Mouse (Mus musculus): Measurements from ENCODE around the gene Trdmt1.

Trdmt1 gene

DNA sequence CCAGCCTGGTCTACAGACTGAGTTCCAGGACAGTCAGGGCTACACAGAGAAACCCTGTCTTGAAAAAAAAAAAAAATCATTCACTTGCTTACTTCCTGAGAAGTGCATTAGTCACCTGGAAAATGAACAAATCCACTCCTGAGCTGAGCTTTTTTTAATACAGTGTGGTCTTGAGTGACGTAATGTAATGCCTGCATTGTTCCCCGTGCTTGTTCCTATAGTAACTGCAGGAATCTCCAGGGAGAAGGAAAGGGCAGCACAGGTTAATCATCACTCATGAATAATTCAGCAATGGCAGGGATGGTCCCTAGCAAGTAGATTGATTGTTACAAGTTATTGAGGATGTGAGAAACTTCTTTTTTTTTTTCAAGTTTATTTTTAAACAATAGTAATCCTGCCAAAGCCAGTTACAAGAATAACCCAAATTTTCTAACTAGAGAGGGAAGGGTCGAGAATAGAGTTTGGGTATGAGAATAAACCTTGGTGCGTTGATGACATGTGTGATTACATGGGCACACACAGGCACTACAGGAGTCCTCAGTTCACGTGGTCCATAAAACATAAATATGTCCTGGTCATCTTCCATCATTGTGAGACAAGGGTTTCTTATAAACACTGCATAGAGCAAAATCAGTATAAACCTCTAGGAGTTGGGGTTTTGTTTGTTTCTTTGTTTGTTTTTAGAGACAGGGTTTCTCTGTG lies 44.0 kb downstream of the Trdmt1 start:
- no peak for DNase-seq (ENCODE audit: low read depth, low spot score)

DNA sequence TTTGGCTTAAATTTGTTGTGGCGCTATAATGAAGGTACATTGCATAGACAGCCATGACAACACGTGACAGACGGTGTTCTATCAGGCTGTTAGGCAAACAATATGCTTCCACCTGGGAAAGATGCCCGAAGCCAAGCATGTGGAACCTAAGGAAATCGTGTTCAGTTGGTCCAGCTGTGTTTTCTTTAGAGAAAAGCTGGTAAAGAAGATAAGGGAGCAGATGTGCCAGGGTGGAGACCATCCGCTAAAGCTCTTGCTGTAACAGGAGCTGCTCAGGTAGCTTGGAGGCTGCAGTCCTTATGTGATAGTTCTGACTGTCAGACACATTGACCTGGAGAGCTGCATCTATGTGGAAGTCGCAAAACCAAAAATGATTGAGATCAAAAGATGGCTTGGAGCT lies 45.3 kb downstream of the Trdmt1 start:
- no peak for DNase-seq (ENCODE audit: low read depth, low spot score)

DNA sequence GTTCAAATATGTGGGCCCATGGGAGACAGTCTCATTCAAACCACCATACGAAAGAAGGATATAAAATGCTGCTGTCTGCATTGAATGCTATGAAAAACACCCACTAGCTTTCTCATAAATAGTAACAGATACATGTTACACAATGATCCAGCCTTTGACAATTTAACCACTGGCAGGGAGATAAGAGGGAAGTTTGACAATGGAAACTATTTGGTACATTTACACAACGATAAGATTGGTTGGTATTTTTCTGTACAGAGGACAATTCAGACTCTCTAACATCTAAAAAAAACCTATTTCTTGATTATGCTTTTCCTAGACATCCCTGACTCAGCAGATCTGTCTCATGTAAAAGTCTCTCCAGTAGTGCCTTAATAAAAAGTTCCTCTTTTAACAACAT lies 48.4 kb downstream of the Trdmt1 start:
- DNase-seq (ENCODE audit: low read depth, low spot score): no peak

DNA sequence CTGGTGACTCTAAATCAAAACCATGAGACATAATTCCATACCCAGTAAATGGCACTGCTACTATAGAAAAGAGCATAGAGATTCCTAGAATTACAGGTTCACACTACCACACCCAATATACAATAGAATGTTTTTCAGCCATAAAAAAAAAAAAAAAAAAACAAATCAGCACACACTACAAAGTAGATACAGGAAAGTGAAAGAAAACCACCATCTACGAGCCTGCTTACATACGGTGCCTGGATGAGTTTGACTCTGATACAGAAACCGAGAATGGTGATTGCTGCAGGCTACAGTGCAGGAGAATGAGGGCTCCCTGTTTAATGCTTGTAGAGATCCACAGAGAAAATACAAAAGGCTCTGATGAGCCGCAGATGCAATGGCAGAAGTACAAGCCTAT lies 51.5 kb downstream of the Trdmt1 start:
- DNase-seq (ENCODE audit: low read depth, low spot score): peak; percentile 38

DNA sequence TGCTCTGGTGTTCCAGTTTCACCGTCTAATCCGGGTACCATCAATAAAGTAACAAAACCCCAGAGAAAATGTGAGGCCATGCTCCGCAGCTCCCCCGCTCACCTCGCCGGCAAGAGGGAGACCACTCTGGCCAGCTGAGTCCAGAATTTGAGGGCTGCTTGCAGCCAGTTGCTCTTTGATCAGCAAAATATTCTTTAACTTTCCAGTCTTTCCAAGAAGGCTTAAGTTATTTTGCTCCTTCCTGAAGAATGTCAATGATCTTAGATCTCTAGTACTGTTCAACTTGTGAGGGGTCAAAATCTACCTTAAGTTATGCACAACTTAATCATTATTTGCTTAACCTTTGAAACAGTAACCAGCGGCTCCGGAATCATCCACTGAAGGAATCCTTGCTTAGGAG lies 52.7 kb downstream of the Trdmt1 start, which contains the start of gene Cubn:
Gene Cubn, minus strand, starts transcription at position 80 of the 400 bp plus-strand sequence.
- no peak for DNase-seq (ENCODE audit: low read depth, low spot score)

DNA sequence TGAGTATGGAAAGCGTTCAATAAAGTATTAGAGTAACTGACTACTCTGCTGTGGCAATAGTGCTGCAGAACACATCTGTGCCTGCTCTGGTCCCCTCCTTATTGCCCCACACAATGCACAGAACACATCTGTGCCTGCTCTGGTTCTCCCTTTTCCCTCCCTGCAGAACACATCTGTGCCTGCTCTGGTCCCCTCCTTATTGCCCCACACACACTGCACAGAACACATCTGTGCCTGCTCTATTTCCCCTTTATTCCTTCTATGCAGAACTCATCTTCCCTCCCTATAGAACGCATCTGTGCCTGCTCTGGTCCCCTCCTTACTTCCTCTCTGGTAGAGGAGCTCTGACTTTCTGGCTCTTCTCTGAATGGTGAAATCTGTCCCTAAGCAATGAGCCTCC lies 54.0 kb downstream of the Trdmt1 start:
- DNase-seq (ENCODE audit: low read depth, low spot score): no peak

DNA sequence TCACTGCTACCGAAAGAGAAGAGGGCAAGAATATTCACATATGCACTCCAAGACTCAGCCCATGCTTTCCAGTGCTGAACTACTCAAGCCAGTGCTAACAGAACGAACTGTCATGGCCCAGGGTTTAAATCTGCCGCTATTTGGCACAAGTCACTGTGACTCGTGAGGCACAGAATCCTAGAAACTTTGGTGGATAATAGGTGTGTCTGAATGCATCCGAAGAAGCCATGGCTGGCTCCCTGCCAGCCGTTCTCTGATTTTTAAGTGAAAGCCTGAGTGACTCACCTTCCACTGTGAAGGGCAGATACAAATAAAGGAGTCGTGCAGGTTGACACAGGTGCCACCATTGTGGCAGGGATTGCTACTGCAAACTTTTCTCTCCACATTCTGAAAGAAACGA lies 58.0 kb downstream of the Trdmt1 start:
- no peak for DNase-seq (ENCODE audit: low read depth, low spot score)

DNA sequence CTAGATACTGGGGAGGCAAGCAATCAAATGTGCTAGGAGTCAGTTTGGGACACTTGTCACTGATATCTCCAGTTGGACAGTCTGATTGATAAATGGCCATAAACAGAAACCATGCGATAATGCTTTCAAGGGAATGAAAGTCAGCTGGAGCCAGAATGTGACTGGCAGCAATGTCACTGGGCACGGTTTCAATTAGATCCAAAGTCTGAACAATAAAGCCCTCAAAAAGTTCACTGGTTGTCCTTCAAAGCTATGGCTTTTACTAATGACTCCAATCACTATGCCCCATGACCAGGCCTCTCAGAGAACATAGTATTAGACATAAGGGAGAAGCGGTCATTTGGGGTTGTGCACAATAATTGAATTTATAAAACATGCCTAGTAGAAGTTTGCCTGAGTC lies 59.9 kb downstream of the Trdmt1 start:
- no peak for DNase-seq (ENCODE audit: low read depth, low spot score)

DNA sequence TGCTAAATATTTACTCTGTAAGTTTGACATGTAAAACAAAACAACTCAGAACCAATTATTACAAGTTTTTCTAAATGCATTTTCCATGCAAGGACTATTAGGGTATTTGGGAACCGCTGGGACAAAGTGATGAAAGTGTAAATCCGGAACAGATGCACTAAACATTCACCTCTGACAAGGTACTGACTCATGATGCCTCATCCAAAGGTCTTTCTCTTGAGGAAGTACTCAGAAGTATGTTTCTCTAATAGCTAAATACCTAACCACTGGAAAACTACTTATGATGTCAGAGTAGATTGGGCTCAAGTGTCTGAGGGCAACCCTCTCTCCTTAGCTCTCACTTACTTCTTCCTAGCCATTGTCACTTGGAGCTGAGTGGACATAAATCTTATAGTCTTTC lies 63.7 kb downstream of the Trdmt1 start:
- no peak for DNase-seq (ENCODE audit: low read depth, low spot score)

DNA sequence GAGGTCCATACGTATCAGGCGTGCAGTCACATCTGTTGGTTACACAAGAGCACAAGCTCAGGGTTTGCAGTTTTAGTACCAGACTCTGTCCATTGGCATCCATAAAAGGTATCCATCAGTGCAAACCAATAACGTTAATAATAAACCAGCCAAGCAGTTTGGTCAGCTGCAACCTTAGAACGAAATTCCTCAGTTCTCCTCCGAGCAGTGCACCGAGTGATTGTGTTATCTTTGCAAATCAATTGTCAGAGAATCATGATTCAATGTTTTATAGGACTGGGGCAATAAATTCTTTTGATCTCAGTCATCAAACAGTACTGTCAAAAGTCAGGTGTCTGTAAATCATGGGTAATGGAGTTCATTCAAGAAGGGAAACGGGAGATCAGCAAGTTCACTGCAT lies 65.3 kb downstream of the Trdmt1 start:
- no peak for DNase-seq (ENCODE audit: low read depth, low spot score)

DNA sequence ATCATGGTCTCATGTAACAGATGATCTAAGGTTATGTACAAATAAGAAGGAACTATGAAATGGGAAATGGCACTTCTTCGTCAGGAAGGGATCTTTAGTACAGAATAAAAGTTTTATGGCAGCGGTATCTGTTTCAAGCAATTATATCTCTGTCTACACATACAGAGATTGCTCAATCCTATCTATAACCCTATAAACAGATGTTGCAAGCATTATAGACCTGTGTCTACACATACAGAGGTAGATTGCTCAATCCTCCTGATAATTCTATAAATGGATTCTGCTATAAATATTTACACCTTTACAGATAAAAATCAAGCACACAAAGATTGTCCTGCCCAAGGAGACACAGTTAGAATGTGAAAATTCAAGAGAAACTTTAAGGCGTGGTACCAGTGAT lies 74.4 kb downstream of the Trdmt1 start:
- DNase-seq (ENCODE audit: low read depth, low spot score): no peak

DNA sequence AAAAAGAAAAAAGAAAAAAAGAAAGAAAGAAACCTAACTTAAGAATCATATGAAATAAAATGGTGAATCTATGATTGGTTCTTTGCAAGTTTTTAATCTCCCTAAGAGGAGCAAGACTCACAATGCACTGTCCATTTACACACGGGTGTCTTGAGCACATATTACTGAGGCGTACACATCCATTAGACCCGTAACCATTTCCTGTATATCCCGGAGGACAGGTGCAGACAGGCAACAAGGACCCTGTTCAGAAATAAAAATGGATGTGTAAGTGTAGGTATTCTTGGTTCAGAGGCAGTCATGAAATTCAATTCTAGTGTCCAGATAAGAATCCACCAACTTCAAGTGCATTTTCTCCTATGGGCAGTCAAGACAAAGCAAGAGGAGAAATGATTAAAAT lies 74.8 kb downstream of the Trdmt1 start:
- no peak for DNase-seq (ENCODE audit: low read depth, low spot score)

DNA sequence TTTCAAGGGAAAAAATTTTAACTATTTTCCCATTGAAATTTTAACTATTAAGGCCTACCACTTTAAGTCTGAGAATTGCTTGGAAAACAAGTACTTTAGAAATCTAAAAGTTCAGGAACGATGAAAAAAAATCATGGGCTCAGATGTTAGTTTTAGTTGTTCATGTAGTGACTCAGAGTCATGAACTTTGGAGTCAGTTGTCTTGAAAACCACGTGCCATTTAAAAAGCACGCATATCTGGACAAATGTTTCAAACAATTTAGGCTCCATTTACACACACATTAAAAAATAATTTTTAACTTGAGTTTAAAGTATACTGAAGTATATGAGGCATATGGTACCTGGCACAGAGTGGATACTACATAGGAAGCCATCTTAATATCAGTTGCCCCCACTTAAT lies 77.8 kb downstream of the Trdmt1 start:
- DNase-seq (ENCODE audit: low read depth, low spot score): no peak

All from CD4-positive helper T cell, adult 2 months (primary cell).